Mouse (Mus musculus): Measurements from ENCODE around the gene Rgs9bp. TPM values are rescaled to one million over a fixed set of nuclear protein-coding genes. Genes with fewer than 3 reads are reported as not detected.
"Not testable (repeated sequence)": the region's sequence is repeated elsewhere in the genome, so short reads cannot be mapped to it uniquely, and the experiment has no call there.

Gene Rgs9bp
- total RNA-seq, 2 experiments from 2014 or later = 2.3 to 2.6 TPM

DNA sequence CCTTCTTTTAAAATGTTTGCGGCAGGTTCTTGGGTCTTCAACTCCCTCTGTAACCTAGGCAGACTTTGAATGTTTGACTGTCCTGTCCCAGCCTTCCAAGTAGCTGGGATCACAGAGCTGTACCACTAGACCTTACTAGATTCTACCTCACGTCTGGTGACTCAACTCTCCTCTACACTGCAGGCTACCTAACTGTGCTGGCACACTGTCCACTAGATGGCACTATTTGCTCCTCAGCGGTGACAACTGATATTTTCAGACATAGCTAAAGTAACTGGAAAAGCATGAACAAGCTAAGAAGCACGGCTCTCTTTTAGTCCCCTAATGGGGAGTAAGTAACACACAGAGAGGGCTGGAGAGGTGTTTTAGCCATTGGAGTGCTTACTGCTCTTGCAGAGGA is 39.5 kb downstream of the Rgs9bp start:
- DNase-seq = peak; percentile 59
- intact Hi-C loops (cut with DNase I) = no loop called here

DNA sequence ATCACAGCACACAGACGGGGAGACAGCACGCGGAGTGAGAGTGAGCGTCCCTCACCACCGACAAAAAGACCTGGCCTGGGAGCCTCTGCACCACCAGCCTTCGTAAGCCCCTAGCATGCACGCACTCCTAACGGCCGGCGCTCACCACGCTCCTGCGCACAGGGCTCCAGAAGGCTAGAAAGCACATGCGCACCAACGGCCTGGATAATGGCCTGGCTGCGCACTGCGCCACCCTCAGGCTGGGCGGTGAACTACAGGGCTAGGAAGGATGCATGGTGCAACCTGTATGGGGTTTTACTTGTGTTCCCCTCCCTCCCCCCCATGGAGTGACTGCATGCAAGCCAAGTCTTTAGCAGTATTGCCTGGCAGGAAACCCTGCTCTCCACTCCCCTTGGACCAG is 47.8 kb downstream of the Rgs9bp start, which contains the start of gene Tdrd12:
Gene Tdrd12, minus strand, starts transcription at position 184 of the 400 bp plus-strand sequence.
- intact Hi-C loops (cut with DNase I) = no loop called here
- no peak for DNase-seq

GRCm38 (mm10) chr7:35535750-35536512 is 49.5 kb downstream of the Rgs9bp start:
- DNase-seq = no peak
- intact Hi-C loops (cut with DNase I) = no loop called here

GRCm38 (mm10) chr7:35530544-35530943 is 54.8 kb downstream of the Rgs9bp start:
- DNase-seq; intact Hi-C loops (cut with DNase I): not testable (repeated sequence)

GRCm38 (mm10) chr7:35530026-35530425 is 55.4 kb downstream of the Rgs9bp start:
- intact Hi-C loops (cut with DNase I) = no loop called here
- DNase-seq = no peak

Other genes starting within 250 kb of the Rgs9bp start
- 10 to 100 TPM in 1 of 2 experiments, 1 to 10 TPM in 1; 9.7 to 11.0 TPM for gene Faap24, start 188.7 kb downstream of the Rgs9bp start, total RNA-seq (2021)
- 10 to 100 TPM; 25.4 to 29.5 TPM for gene Cep89, start 188.5 kb downstream of the Rgs9bp start, total RNA-seq (2021)
- gene Slc7a9, start 136.8 kb downstream of the Rgs9bp start, total RNA-seq (2021) = not detected
- under 1 TPM; 0.38 to 0.66 TPM for gene Tdrd12, start 47.8 kb downstream of the Rgs9bp start, total RNA-seq (2021)
- 10 to 100 TPM; 59.2 to 60.1 TPM for gene Nudt19, start 29.3 kb downstream of the Rgs9bp start, total RNA-seq (2021)
- gene Ankrd27, start 662 bp upstream of the Rgs9bp start, total RNA-seq (2021) = 10 to 100 TPM; 56.1 to 63.3 TPM
- 100 to 1,000 TPM; 110 to 114 TPM for gene Pdcd5, start 61.9 kb upstream of the Rgs9bp start, total RNA-seq (2021)
- 10 to 100 TPM; 61.0 to 65.0 TPM for gene Dpy19l3, start 168.9 kb upstream of the Rgs9bp start, total RNA-seq (2021)
- 10 to 100 TPM; 34.3 to 36.5 TPM for gene Zfp507, start 217.4 kb upstream of the Rgs9bp start, total RNA-seq (2021)